9 mouse cellular contexts compared by ENCODE assay signal in the genomic region with DNA sequence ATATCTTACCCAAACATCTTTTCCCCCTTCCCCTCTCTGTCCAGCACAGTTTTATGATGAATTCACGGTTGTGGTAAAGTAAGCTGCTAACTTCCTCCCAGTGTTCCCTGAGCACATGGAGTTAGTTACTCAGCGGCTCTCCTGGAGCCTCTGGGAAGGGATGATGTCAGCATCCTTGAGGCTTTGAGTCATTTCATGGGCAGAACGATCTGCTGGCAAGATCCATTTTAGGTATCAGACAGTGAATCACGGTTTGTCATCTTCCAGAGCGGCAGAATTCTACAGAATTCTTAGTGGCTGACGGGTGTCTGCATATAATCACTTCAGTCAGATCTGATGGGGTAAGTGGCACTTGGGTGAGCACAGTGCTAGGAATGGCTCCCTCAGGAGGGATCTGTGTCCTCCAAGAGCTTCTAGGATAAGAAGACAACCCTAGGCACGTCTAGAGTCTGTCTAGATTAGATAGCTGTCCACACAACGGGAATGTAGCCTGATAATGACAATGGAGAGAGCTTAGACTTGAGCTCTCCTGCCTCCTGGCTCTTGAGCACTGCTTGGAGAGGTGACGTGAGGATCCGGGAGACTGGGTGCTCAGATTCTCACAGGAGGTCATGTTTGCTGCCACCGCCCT.
DNase-seq lines count a peak whose midpoint lies in the region; ATAC-seq and TF ChIP-seq lines count a peak whose summit lies in the region.
"Had no signal": no experiment of that assay in that cellular context is flagged by ENCODE, and none has a peak within 500 bp of the region (broad histone marks: within the 10 kb centered on the region; RNA-seq: fewer than 3 reads in every experiment).

No protein-coding gene starts in this region.

- H3K4me2 ChIP-seq in midbrain, embryonic 15.5 days = no peak overlapping the region
- H3K4me2 ChIP-seq: hindbrain, embryonic 13.5 days had no signal

- H3K27me3 ChIP-seq in midbrain, embryonic 10.5 days (ENCODE audit: low read depth, poor library complexity, severe bottlenecking) = no peaks in the 10 kb centered on the region
- H3K27me3 ChIP-seq in midbrain, embryonic 15.5 days (replicated peaks) = no peaks in the 10 kb centered on the region
- H3K27me3 ChIP-seq: hindbrain, embryonic 13.5 days had no signal

- DNase-seq in heart, adult 18-20 months = peak; percentile 41 to 46
- no peak for DNase-seq in heart, postnatal 4 days
- DNase-seq in midbrain, embryonic 10.5 days (ENCODE audit: low spot score) = no peak
- DNase-seq in thymus, postnatal 10 days (ENCODE audit: low spot score in 2 of 2) = no peak

- no peaks in the 10 kb centered on the region for H3K36me3 ChIP-seq in midbrain, embryonic 10.5 days
- H3K36me3 ChIP-seq in midbrain, embryonic 15.5 days (replicated peaks) = no peaks in the 10 kb centered on the region
- H3K36me3 ChIP-seq: hindbrain, embryonic 13.5 days had no signal

- H3K4me1 ChIP-seq in midbrain, embryonic 10.5 days = peaks cover 85% of the 10 kb centered on the region
- peaks cover 41% of the 10 kb centered on the region for H3K4me1 ChIP-seq in midbrain, embryonic 15.5 days
- peaks cover 17% of the 10 kb centered on the region for H3K4me1 ChIP-seq in cortical plate, adult 2 months (ENCODE audit: control insufficient read depth, insufficient read depth, low read length)
- H3K4me1 ChIP-seq in olfactory bulb, adult 2 months (ENCODE audit: control insufficient read depth, insufficient read depth, low read length) = peaks cover 15% of the 10 kb centered on the region

- H3K27ac ChIP-seq in midbrain, embryonic 10.5 days (replicated peaks) = peak overlapping the region; percentile 43
- no peak overlapping the region for H3K27ac ChIP-seq in midbrain, embryonic 15.5 days
- H3K27ac ChIP-seq in cortical plate, adult 2 months (ENCODE audit: insufficient read depth, low read length) = peak overlapping the region; percentile 63
- peak overlapping the region; percentile 54; the same call in 1 of the 2 replicates for H3K27ac ChIP-seq in olfactory bulb, adult 2 months (ENCODE audit: insufficient read depth, low read depth, low read length)
- H3K27ac ChIP-seq: hindbrain, embryonic 13.5 days had no signal

- H3K9me3 ChIP-seq in midbrain, embryonic 10.5 days (replicated peaks) = no peaks in the 10 kb centered on the region
- H3K9me3 ChIP-seq in midbrain, embryonic 15.5 days = no peaks in the 10 kb centered on the region
- H3K9me3 ChIP-seq: hindbrain, embryonic 13.5 days had no signal

- no peak for TF ChIP-seq CTCF in cortical plate, adult 2 months (IDR thresholded peaks at IDR 0.05; ENCODE audit: extremely low read depth, insufficient read depth, low read length)
- TF ChIP-seq CTCF in olfactory bulb, adult 2 months (IDR thresholded peaks at IDR 0.05; ENCODE audit: insufficient read depth, low read depth, low read length) = no peak

- ATAC-seq in midbrain, embryonic 15.5 days (replicated peaks) = no peak
- ATAC-seq in erythroblast, adult 5-6 weeks (replicated peaks; ENCODE audit: low FRiP score, poor library complexity, severe bottlenecking) = no peak

- H3K9ac ChIP-seq in midbrain, embryonic 15.5 days = no peak overlapping the region
- H3K9ac ChIP-seq: hindbrain, embryonic 13.5 days had no signal

- no peak for TF ChIP-seq POLR2A in cortical plate, adult 2 months (IDR thresholded peaks at IDR 0.05; ENCODE audit: extremely low read depth, insufficient read depth, low read length)
- TF ChIP-seq POLR2A in olfactory bulb, adult 2 months (IDR thresholded peaks at IDR 0.05; ENCODE audit: insufficient read depth, low read depth, low read length) = no peak

- no peak overlapping the region for H3K4me3 ChIP-seq in midbrain, embryonic 10.5 days
- no peak overlapping the region for H3K4me3 ChIP-seq in midbrain, embryonic 15.5 days
- H3K4me3 ChIP-seq in cortical plate, adult 2 months (ENCODE audit: insufficient read depth, low read length) = no peak overlapping the region
- no peak overlapping the region for H3K4me3 ChIP-seq in olfactory bulb, adult 2 months (ENCODE audit: insufficient read depth, low read depth, low read length)
- H3K4me3 ChIP-seq: hindbrain, embryonic 13.5 days had no signal

- WGBS in midbrain, embryonic 10.5 days = 79% methylated on average over 11 of the region's 11 CpGs
- WGBS in midbrain, embryonic 15.5 days = 75% methylated on average over 11 of the region's 11 CpGs
- 55% methylated on average over 11 of the region's 11 CpGs for WGBS in olfactory bulb, adult 2 months

Comparison
In these comparisons a context has a peak if more than half of its experiments do, and no peak if none do; other contexts are left out.
1. DNase-seq: peak in heart, adult 18-20 months (2 of 2); none in heart, postnatal 4 days (single experiment), midbrain, embryonic 10.5 days (single experiment) and thymus, postnatal 10 days (0 of 2).